Mouse (Mus musculus): ENCODE results near the gene Rbms3.

Rbms3 gene

DNA sequence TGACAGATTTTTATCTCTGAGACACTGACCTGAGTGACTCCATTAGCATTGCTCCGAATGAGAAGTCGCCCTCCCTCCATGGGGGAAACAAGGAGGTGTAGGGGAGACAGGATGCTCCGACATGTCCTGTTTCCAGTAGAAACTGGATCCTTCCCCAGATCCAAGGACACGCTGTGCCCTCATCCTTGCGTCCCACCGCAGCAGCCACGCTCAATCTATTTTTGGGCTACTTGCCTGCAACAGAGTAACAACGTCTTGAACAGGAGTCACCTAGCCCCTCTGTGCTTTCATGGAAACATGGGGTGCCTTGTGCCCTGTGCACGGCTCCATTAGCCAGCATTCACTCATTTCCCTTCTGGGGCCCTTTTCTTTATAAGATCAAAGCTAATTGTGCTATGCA lies at the start of gene Rbms3:
TSS of gene Rbms3 (minus strand) at position 143 of the 400 bp plus-strand sequence.
- DNase-seq (ENCODE audit: low spot score), result no peak

DNA sequence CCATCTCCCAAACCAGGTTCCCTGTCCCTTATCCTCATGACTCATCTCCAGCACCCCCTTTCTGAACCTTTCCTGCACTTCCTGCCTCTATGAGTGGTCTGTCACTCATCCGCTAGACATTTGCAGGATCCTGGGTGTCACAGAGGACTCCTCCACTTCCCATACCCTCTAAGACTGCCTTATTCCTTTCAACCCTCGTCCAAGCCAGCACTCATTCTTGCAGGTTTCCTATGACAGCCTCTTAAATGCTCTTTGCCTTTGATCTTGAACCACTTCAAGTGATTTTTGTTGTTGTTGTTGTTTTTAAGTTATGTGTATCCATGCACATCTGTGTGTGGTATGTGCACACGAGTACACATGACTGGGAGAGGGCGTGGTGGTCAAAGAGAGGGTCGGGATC lies 43.6 kb upstream of the Rbms3 start:
- DNase-seq (ENCODE audit: low spot score), result no peak

DNA sequence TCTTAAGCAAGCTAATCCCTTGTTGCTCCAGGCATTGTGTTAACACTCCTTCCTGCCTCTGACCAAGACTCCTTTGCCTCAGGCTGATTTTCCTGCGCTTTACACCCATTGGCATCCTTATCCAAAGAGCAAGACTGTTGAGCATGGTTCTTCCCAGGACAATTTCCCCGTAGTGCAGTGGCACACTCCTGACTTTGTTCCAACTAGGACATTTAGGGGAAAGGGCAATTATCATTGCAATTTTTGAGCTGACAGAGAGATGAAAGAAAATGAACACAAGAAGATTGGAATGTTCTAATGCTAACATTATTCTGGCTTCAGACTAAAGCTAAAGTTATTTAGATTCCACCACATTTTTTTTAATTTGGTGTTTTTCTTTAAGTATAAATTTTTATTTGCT lies 24.9 kb upstream of the Rbms3 start:
- no peak for DNase-seq (ENCODE audit: low spot score)

DNA sequence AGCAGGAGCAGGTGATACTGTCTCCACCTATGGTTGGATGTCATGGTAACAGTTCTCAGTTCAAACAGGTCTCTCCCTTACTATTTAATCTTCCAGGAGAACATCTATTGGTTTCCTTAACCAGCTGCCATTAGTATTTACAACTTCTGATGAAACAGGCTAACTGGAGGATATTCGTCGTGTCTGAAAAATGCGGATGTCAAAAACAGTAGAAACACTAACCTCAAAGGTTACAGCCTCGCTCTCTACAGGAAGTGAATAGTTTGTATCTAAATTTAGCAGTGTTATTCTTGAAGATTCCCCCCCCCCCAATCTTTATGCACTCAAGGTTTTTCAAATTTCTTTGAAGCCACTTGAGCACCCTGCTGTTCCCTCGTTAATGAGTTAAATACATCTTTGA lies 23.9 kb upstream of the Rbms3 start:
- no peak for DNase-seq (ENCODE audit: low spot score)

DNA sequence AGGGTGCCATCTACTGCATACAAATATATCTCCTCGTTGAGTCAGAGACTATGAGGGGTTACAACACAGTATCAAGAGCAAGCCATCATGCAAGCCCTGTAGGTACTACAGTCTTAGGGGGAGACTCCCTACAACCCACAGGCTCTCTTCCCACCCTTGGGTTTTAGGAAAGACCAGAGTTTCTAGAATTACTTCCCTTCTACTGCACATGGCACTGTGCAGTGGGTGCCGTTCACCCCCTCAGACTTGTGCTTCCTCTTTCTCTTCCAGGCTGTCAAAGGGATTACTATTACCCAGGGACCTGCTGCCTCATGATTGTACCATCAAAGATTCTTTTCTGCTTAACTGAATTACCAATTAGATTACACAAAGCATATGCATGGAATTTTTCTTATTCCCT lies 16.4 kb upstream of the Rbms3 start:
- no peak for DNase-seq (ENCODE audit: low spot score)

DNA sequence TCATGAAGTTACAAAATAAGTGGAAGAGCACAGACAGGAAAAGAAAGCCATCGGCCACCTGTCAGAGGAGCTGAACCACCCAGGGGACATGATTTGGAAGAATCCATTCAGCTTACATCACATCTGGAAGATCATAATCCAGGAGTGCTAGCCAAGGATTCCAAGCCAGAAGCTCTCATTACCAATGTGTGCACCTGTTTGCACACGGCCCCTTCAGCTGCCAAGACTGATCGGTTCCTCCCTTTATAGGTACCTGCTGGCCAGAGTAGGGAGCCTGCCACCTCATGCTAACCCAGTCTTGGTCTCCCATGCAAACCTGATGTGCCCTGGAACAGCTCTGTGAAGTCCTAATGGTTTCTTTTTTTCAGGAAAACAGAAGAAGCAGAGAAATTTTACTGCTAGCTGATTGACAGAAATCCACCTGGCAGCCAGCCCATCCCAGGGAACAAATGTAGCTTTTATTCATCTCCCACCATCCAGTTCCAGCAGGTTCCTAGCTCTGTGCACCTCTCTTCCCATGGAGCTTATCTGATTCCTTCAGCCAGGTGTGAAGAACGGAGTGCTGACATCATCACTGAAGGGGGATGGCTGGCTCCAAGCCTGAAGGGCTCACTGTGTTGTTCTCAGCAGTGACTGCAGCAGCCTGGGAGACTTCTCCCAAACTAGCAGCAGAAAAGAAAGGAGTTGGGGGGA lies 11.5 kb upstream of the Rbms3 start:
- no peak for DNase-seq (ENCODE audit: low spot score)

DNA sequence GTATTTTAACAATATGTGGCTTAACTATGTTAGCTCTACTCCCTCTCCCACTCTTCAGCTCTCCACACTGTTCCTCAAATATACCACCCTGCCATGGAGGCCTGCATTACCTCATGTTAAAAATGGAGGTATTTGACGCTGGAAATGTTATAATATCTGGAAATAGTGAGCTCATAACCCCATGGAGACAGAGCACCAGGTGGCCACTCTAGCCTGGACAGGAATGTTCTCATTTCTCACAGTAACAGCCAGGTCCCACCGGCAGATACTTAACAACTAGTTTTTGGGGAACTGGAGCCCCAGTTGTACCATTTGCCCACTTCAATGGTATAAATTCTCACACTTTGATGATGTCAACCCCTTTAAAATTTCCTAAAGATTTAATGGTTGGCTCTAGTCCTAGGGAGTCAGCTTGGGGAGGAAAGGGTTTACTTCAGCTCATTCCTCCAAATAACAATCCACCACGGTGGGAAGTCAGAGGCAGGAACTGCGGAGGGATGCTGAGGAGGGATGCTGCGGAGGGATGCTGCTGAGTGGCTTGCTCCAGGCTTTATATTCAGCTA lies 9.0 kb upstream of the Rbms3 start:
- DNase-seq (ENCODE audit: low spot score), result no peak

DNA sequence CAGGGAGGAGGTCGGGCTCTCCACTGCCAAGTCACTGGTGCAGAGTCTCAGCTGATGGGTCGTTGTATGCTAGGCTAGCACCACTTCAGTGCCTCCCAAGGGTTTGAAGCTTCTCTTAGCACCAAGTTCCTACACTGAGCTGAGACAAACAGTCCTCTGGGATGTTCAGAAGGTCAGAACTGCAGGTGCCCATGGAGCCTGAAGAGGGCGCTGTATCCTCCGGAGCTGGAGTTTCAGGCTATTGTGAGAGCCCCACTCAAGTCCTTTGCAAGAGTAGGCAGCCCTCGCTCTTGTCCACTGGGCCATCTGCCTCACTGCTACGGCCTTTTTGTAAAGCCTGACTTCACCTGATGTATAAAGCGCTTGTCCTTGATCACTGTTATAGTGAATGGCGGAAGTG lies 6.8 kb upstream of the Rbms3 start:
- no peak for DNase-seq (ENCODE audit: low spot score)

DNA sequence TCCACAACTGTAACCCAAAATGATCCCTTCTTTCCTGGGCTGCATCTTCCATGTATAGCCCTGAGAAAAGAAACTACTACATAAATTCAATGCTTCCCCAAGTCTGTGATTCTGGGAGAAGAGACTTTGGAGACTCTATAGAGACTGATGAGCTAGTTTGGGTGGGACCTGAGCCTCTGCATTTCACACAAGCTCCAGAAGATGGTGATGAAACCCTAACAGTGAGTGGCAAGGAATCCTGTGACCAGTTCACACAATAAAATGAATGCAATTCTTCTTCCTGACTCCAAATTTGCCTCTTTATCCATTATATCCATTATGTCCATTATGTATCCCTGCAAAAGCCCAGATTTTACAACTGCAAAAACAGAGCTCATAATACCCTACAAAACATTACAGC lies 2.5 kb downstream of the Rbms3 start:
- no peak for DNase-seq (ENCODE audit: low spot score)

DNA sequence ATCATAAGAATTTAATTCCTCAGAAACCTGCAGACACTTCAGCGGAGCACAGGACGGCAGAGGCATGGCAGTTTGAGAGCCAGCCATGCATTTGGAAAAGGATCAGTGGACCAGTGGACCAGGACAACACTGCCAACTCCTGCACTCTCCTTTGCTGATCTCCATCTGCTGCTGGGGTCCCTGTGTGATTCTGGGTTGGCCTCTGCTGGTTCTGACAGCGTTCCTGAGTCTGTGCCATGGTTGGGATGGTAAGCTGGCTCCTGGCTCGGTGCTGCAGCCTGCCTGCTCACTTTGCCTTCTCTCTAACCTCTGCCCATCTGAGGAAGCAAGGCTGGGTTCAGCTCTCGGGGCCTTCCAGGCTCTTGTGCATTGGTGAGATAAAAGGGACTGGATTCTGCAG lies 28.9 kb downstream of the Rbms3 start:
- no peak for DNase-seq (ENCODE audit: low spot score)

DNA sequence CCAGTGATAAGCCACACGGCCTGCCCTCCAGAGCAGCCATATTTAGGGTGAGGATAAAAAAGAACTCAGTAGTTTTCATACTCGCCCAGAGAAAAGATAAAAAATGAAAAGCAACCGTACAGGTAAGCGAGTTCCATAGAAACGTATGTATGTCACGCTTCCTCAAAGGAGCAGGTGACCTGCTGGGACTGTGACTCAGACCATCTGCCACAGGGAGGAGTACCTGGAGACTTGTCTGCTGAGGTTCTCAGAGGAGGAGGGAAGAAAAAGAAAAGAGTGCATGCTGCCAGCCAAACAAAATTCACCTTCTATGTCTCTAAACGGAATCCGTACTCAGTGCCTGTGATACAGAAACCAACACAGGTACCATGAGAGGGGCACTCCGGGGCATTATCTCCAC lies 30.4 kb downstream of the Rbms3 start:
- no peak for DNase-seq (ENCODE audit: low spot score)

DNA sequence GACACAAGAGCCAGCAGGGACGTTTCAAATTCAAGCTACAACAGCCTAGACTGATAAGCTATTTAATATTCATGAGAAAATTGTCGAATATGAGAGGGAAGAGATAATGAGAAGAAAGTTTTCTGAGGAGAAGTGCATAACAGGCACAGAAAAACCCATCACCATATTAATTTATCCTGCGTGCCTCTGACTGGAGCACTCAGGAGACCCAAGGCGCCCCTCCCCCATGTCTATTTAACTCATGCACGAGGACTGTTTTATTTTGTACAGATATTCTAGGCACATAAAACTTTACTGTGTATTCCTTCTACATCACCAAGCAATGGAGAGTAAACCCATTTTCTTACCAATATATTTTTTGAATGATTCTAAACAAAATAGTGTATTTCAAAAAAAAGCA lies 33.6 kb downstream of the Rbms3 start:
- DNase-seq (ENCODE audit: low spot score), result no peak

DNA sequence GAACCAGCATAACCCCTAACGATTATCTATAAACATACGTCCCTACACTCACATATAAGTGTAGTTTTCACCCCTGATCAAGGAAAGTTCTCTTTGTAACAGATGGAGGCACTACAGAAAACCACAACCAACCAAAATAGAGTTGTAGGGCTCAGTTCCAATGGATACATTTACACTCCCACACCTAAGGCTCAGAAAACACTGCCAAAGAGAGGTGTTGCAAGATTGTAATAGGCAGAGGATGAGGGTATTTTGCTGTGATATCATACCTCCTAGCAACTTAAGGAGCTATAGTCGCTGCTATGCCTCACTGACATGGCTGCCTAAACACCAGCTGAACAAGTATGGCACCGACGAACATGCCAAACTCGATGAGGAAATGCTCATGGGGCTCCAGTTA lies 44.4 kb downstream of the Rbms3 start:
- DNase-seq (ENCODE audit: low spot score), result no peak

DNA sequence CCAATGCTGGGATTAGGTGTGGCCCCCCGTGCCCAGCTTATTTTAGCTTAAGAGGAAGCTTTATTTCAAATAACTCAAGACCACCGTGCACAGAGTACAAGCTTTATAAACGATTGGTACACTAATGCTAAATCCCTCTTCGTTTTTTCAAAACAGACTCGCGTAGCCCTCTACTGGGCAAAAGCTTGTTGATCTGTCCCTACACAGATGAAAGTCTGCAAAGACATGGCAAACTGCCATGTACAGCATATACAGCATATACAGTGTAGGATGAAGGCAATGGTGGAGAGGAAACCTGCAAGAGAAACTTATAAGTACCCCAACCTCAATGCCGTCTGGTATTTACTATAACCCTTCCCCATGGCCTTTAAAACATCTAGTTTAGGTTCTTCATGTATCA lies 46.1 kb downstream of the Rbms3 start:
- no peak for DNase-seq (ENCODE audit: low spot score)

DNA sequence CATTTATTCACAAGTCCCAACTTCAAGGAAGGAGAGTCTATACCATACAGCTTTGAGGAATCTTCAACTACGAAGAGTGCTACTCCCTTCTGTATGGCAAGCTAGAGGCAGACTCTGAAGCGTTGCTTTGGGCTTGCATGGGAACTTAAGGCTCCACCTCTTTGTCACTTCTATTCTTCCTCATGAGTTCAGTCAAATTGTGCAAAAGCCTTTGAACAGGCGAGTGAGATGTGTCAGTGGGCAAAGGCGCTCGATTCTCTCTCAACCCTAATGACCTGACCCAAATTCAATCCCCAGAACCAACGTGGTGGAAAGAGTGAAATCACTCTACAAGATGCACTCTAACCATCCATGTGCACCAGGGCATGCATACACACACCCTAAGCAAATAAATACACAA lies 47.1 kb downstream of the Rbms3 start:
- no peak for DNase-seq (ENCODE audit: low spot score)

DNA sequence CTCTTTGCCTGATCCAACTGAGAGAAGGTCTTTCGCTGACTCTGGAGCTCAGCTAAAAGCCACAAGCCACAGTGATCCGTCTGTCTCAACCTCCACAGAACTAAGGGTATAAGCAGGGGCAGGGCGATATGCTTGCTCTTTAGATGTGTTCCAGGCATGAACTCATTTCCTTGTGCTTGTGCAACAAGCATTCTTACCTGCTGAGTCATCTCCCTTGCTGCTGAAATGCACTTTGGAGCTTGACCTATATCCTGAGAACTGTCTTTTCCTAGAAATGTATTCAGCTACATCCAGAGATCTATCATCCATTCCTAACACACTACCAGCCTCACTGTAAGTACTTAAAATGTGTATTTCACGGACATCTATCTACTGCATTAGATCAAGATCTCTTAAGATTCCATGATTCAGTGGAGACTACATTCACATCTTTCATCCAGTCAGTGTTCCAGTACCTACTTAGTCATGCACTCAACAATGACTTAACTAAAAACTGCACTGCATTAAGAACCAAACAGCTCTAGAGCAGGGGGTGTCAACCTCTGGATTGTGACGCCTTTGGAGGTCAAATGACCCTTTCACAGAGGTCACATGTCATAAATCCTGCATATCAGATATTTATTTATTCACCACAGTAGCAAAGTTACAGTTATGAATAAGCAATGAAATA lies 58.4 kb downstream of the Rbms3 start:
- DNase-seq (ENCODE audit: low spot score), result no peak

DNA sequence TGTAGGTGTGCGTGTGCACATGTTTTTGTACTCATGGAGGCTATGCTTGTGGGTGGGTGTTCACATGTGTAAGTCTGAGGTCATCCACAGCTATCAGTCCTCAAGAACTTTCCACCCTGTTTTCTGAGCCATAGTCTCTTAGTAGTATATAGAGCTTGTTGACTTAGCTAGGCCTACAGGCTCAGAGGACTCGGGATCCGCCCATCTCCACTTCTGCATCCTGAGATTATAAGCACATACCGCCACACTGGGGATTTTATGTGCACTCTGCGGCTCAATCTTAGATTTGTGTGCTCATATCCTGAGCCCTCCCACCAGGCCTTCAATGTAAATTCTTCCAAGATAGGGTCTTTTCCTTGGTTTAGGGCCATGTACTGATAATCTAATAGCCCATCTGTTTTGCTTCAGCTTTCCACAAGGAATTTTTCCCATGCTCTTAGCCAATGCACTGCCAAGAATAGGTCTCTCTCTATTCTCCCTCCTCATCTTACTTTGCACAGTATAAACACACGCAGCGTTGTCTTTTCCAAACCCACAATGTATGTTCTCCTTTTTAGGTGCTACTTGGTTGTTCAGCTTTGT lies 59.4 kb downstream of the Rbms3 start:
- no peak for DNase-seq (ENCODE audit: low spot score)

DNA sequence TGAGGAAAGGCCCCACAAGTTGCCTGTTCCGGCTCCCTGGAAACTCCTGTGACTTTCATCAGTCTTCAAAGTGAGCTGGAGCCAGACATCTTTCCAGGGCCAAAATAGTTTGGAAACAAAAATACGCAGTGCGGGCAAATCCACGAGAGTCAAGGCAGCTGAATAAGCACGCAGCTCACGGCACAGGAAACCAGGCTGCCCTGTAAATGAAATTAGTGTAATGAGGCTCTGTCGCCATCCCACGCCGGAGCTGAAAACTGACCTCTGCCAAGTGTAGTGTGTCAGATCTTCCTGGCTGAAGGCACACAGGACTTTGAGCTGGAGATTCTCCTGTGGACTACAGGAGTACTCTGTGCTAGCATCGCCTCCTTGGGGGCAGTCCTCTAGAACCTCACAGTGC lies 63.4 kb downstream of the Rbms3 start:
- no peak for DNase-seq (ENCODE audit: low spot score)

DNA sequence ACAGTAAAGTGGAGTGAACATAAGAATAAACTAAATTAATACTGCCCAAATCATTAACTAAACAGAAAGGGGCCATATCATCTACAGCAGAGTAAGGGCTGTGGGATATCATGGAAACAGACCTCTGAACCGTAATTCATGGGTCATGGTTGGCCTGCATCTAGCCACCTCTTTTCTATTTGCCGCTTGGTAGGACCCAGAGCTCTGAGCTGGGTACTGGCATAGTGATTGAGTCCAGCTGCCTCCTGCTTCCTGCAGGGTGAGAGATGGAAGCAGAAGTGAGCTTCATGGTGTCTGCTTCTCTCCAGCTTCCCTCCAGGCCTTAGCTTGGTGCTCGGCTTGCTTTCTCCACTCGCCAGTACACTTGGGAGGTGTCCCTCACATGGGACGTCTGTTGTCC lies 71.2 kb downstream of the Rbms3 start:
- DNase-seq (ENCODE audit: low spot score), result no peak

DNA sequence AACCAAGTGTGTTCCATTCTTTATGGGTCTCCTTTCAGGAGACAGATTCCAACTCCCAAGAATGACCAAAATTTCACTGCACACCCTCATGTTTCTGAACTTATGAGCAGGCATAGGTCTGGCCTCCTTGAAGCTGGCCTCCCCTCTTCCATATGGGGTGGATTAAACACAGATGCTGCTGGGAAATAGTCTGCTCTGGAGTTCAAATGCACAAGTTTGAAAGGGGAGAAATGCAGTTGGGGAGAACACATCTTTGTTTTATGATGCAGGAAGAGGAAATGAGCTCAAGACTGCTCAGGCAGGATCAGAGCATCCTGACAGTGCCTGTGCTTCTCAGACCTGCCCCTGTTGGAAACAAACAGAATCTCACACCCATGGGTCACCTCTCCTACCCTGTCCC lies 75.4 kb downstream of the Rbms3 start:
- DNase-seq (ENCODE audit: low spot score), result no peak

DNA sequence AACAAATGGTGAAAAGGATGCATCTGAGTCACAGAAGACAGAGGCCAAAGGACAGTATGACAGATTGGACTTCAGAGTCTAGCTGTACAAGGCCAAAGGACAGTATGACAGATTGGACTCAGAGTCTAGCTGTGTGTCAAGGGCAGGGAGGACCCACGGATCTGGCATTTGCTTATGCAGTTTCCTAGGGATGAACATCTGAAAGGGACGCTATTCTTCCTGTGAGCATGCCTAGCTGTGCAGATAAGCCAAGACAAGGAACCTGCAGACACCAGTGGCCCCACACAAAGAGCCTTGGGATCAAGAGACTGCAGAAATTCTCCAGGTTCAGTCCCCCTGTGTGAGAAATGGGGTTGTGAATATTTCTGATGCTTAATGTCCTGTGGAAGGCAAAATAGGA lies 100.4 kb downstream of the Rbms3 start:
- DNase-seq (ENCODE audit: low spot score), result no peak

DNA sequence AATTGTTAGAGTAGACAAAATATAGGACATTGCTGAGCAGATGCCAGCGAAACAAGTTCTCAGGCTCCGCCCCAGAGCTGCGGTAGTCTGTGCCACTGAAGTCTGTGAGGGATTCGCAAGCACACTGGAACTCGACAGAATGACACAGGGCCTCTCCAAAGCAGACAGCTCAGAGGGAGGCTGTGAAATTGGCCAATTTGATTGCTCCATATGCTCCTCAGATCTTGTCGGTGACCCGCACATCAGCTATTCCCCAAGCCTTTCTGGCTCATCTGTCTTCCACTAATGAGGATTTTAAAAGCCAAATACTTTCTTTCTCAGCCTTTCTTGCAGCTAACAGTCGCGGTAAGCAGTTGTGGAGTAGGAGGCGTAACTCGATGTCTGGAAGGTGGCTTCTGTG lies 120.8 kb downstream of the Rbms3 start:
- no peak for DNase-seq (ENCODE audit: low spot score)

DNA sequence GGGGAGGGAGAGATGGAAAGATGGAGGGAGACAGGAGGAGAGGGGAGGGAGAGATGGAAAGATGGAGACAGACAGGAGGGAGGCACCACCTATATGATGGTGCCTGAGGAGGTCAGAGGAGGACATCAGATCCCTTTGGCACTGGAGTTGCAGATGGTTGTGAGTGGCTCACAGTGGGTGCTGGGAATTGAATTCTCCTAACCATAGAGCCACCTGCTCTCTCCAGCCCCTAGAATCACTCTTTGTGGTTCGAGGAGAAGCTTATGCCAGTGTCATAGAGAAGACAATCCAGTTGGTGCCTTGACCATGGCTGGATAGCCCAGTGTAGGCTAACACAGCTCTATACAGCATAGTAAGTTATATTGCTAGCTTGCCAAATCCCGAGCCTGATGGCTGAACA lies 137.8 kb downstream of the Rbms3 start:
- no peak for DNase-seq (ENCODE audit: low spot score)

DNA sequence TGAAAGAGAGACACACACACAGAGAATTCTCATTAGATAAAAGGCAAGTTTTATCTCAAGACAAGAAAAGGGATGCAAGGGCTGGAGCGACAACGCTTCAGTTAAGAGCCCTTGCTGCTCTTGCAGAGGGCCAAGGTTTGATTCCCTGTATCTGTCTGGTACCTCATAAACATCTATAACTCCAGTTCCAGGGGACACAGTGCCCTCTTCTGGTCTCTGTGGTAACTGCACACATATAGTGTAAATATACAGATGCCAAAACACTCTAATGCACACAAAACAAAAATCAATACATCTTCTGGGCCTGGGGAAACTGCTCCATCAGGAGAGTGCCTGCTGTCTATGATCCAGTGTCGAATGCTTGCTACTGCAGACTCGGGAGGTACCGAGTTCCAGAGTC lies 145.3 kb downstream of the Rbms3 start:
- DNase-seq (ENCODE audit: low spot score), result no peak
